8 mouse cellular contexts compared by ENCODE assay signal in genomic region chr12:100187013-100187755, GRCm38 (mm10). TPM values are rescaled to one million over a fixed set of nuclear protein-coding genes. Genes with fewer than 3 reads are reported as not detected.
DNase-seq lines count a peak whose midpoint lies in the region; ATAC-seq and TF ChIP-seq lines count a peak whose summit lies in the region.

No protein-coding gene starts in this region.

- H3K4me2 ChIP-seq in forebrain, embryonic 16.5 days (ENCODE audit: low read length) = peak overlapping the region; percentile 80
- H3K4me2 ChIP-seq in lung, embryonic 15.5 days = peak overlapping the region; percentile 88

- peaks cover 5% of the 10 kb centered on the region; the same call in 1 of the 2 replicates for H3K27me3 ChIP-seq in G1E (ENCODE audit: insufficient read depth, low read length)
- H3K27me3 ChIP-seq in forebrain, embryonic 16.5 days (replicated peaks; ENCODE audit: control insufficient read depth, insufficient read depth, low read length) = no peaks in the 10 kb centered on the region
- no peaks in the 10 kb centered on the region for H3K27me3 ChIP-seq in lung, embryonic 15.5 days

- H3K4me3 ChIP-seq in G1E (ENCODE audit: low read depth, low read length) = peak overlapping the region; percentile 75
- H3K4me3 ChIP-seq in forebrain, embryonic 16.5 days (replicated peaks; ENCODE audit: low read length) = peak overlapping the region; percentile 67
- peak overlapping the region; percentile 58 for H3K4me3 ChIP-seq in lung, embryonic 15.5 days

- H3K4me1 ChIP-seq in G1E (ENCODE audit: insufficient read depth, low read depth, low read length) = peaks cover 54% of the 10 kb centered on the region
- H3K4me1 ChIP-seq in forebrain, embryonic 16.5 days (replicated peaks; ENCODE audit: control insufficient read depth, insufficient read depth, low read length) = peaks cover 13% of the 10 kb centered on the region
- peaks cover 16% of the 10 kb centered on the region for H3K4me1 ChIP-seq in lung, embryonic 15.5 days

- peak; percentile 99 for DNase-seq in G1E (ENCODE audit: low spot score)
- DNase-seq in cerebellum, adult 18-20 months = peak; percentile 99
- peak; percentile 97 to 98 for DNase-seq in heart, postnatal 36 days
- peak; percentile 100 for DNase-seq in layer of hippocampus, adult 8-10 months (ENCODE audit: low spot score in 2 of 2)
- peak; percentile 99 for DNase-seq in ovary, adult 18-20 months (ENCODE audit: low spot score)
- DNase-seq in thymus, postnatal 0 days (ENCODE audit: low spot score) = peak; percentile 98

- intact Hi-C loops in heart, postnatal 36 days (cut with DNase I) = loop anchor here (1.0 to 2.0 kb wide), 2 partner anchors 12 to 20 kb away; partner anchors contain the start of gene Calm1

- H3K27ac ChIP-seq in forebrain, embryonic 16.5 days (ENCODE audit: low read length) = peak overlapping the region; percentile 99
- H3K27ac ChIP-seq in lung, embryonic 15.5 days = peak overlapping the region; percentile 98

- no peak for TF ChIP-seq CTCF in G1E (IDR thresholded peaks at IDR 0.05; ENCODE audit: low read depth, low read length)

- under 1% methylated on average over 52 of the region's 52 CpGs for WGBS in forebrain, embryonic 16.5 days
- under 1% methylated on average over 52 of the region's 52 CpGs for WGBS in lung, embryonic 15.5 days

- peak overlapping the region; percentile 89 for H3K9ac ChIP-seq in forebrain, embryonic 16.5 days (replicated peaks; ENCODE audit: low read depth, low read length)
- H3K9ac ChIP-seq in lung, embryonic 15.5 days = peak overlapping the region; percentile 71

- ATAC-seq in G1E (ENCODE audit: extremely low read depth, insufficient number of reproducible peaks, low FRiP score, poor library complexity, severe bottlenecking) = peak; percentile 89
- ATAC-seq in forebrain, embryonic 16.5 days = peak; percentile 100
- ATAC-seq in lung, embryonic 15.5 days (ENCODE audit: borderline replicate concordance, extremely low read depth, low FRiP score, low TSS enrichment) = peak; percentile 100

- H3K9me3 ChIP-seq in G1E (replicated peaks) = peaks cover 6% of the 10 kb centered on the region
- no peaks in the 10 kb centered on the region for H3K9me3 ChIP-seq in forebrain, embryonic 16.5 days (ENCODE audit: control insufficient read depth, low read length)
- H3K9me3 ChIP-seq in lung, embryonic 15.5 days = no peaks in the 10 kb centered on the region

- no peaks in the 10 kb centered on the region for H3K36me3 ChIP-seq in G1E (replicated peaks)
- H3K36me3 ChIP-seq in forebrain, embryonic 16.5 days (ENCODE audit: control insufficient read depth, insufficient read depth) = no peaks in the 10 kb centered on the region
- no peaks in the 10 kb centered on the region for H3K36me3 ChIP-seq in lung, embryonic 15.5 days

RNA-seq across cellular contexts. Expression of gene Calm1, which starts 12.1 kb away (rescaled TPM):
- total RNA-seq in G1E (2014; fragmentation: Nextera tagmentation) (853 and 995 TPM in 2 replicates), G1E (2017) (733 and 749 TPM in 2 replicates)
- polyA plus RNA-seq in G1E (2012) = 1,086 and 1,351 TPM in 2 replicates
- 2,124 and 2,140 TPM in 2 replicates for polyA plus RNA-seq in forebrain, embryonic 16.5 days (2015; fragmentation: Nextera tagmentation; extraction: Ambion mirVana)
- 100 to 1,000 TPM; 223 to 265 TPM for total RNA-seq in heart, postnatal 36 days (2021)
- 1,000 to 10,000 TPM; 1,770 to 1,934 (median 1,827) TPM for total RNA-seq in layer of hippocampus, adult 8-10 months (2022)
- 1,739 and 1,769 TPM in 2 replicates for polyA plus RNA-seq in lung, embryonic 15.5 days (2015; fragmentation: Nextera tagmentation; extraction: Ambion mirVana)
- polyA plus RNA-seq in thymus, postnatal 0 days (2015; fragmentation: Nextera tagmentation; extraction: Ambion mirVana) = 1,636 and 1,740 TPM in 2 replicates

RNA-seq across cellular contexts. Expression of gene Nrde2, which starts 27.7 kb away (rescaled TPM):
- total RNA-seq in G1E (2014; fragmentation: Nextera tagmentation) = 10.2 and 12.3 TPM in 2 replicates
- 33.6 and 36.2 TPM in 2 replicates for total RNA-seq in G1E (2017)
- 10.8 and 11.0 TPM in 2 replicates for polyA plus RNA-seq in G1E (2012)
- polyA plus RNA-seq in forebrain, embryonic 16.5 days (2015; fragmentation: Nextera tagmentation; extraction: Ambion mirVana) = 15.7 and 16.8 TPM in 2 replicates
- total RNA-seq in heart, postnatal 36 days (2021) = 10 to 100 TPM; 10.4 to 11.5 TPM
- total RNA-seq in layer of hippocampus, adult 8-10 months (2022) = 10 to 100 TPM; 16.5 to 21.9 (median 18.1) TPM
- 13.2 and 14.7 TPM in 2 replicates for polyA plus RNA-seq in lung, embryonic 15.5 days (2015; fragmentation: Nextera tagmentation; extraction: Ambion mirVana)
- polyA plus RNA-seq in thymus, postnatal 0 days (2015; fragmentation: Nextera tagmentation; extraction: Ambion mirVana) = 23.5 and 27.0 TPM in 2 replicates

Comparison
In these comparisons a context has a peak if more than half of its experiments do, and no peak if none do; other contexts are left out.
1. Peak in every context shown above with its lines: DNase-seq, ATAC-seq, H3K4me3 ChIP-seq and H3K27ac ChIP-seq.